Mouse (Mus musculus) CD8-positive naive resting alpha-beta T cell, adult 2 months (primary cell): ENCODE results near the gene Fam198b.

ENCODE experiments used
- DNase-seq, 2 experiments: peaks; one replicate each; pipeline ENCODE4 v3.0.0; 2022; ENCODE audit warnings: low read depth in 2 of 2, low spot score in 2 of 2

Fam198b gene

GRCm38 (mm10) chr3:79884761-79885189 lies 442 bp downstream of the Fam198b start:
- DNase-seq = no peak

DNA sequence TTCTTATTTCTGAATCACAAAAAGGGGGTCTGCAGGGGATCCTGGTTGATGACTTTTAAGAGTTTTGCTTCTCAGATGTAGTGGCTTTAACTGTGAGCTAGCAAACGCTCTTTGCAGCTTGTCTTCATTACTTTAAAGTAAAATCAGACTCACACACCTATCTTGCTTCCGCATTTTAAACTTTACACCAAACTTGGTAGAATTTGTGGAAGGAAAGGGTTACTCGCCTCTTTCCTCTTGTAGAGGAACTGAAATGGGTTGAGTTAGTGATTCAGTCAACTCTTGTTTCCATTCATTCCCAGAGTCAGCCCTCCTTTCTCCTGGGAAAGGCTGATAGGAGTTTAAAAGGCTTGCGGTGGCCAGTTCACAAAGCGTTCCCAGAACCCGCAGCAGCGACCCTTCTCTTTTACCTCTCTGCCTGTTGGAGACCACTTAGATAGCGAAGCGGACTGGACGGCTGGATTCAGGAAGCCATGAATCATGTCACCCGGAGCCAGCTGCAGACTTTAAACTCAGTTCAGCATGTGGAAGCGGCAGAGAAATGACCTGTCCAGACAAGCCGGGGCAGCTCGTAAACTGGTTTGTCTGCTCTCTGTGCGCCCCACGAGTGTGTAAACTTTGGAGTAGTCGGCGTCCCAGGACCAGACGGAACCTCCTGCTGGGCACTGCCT lies 1.5 kb downstream of the Fam198b start:
- no peak for DNase-seq

DNA sequence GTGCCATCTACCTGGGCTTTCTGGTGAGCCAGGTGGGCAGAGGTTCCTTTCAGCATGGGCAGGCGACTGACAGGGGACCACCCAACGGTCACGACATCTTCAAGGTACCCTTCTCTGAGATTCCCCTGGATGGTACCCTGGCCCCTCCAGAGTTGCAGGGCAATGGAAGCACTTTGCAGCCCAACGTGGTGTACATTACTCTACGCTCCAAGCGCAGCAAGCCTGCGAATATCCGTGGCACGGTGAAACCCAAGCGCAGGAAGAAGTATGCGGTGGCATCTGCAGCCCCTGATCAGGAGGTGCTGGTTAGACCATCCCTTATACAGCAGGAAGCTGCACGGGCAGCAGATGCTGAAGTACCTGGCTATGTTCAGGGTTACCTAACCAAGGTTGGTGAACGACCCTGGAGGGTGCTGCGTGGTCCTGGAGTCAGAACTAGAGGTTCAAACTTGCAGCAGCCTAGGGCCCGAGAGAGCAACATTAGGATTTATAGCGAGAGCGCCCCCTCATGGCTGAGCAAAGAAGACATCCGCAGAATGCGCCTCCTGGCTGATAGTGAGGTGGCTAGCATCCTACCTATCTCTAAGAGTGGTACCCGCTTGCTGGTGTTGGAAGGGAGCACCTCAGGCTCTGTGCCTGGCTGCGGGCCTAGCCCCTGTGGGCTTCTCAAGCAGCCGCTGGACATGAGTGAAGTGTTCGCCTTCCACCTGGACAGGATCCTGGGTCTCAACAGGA lies 2.2 kb downstream of the Fam198b start:
- no peak for DNase-seq

DNA sequence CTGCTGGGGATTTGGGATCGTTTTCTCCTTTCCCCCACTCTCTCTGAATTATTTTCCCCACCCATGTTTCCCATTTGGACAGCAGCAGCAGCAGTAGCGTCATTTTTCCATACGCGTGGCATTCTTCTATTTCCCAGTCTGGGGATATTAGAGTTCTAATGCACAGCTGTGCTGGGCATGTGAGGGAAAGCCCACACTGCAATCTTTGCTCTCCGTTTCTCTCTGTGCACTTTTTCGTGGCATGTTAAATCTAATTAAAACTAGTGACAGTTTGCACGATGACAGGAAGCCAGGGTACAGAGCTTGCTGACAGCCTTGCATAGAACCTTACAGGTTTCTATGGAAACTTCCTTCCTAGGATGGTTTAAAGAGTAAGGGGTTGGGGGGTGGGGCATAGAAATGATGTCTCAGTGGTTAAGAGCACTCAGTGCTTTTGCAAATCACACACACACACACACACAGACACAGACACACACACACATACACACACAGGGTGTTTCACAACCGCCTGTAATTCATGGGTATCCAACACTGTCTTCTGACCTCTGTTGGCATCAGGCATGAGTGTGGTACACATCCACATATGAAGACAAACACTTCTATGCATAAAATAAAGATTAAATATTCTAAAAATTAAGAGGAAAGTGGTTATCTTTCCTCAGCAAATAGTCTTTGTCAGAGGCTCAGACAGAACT lies 3.0 kb downstream of the Fam198b start:
- DNase-seq = no peak

DNA sequence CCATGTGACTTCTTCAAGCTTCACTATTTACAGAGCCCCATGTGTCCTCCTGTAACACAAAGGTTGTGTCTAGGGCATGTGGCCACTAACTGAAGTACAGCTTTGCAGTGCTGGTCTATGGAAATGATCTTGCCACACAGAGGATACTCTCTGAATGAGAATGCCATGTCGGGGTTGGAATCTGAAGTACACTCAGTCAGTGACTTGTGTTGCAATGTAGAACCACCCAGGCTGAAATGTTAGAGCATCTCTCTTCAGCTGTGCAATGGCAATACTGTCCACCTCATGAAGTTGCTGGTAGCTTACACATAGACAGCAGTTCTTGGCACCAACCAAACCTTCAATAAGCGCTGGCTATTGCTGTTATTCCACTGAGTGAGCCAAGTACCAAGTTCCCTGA lies 3.6 kb downstream of the Fam198b start:
- DNase-seq = no peak

- DNase-seq = no peak
Measured at GRCm38 (mm10) chr3:79897534-79898370, 13.4 kb downstream of the Fam198b start.

GRCm38 (mm10) chr3:79898514-79898913 lies 14.2 kb downstream of the Fam198b start:
- DNase-seq = no peak

- no peak for DNase-seq
Measured at GRCm38 (mm10) chr3:79899906-79900305, 15.6 kb downstream of the Fam198b start.

DNA sequence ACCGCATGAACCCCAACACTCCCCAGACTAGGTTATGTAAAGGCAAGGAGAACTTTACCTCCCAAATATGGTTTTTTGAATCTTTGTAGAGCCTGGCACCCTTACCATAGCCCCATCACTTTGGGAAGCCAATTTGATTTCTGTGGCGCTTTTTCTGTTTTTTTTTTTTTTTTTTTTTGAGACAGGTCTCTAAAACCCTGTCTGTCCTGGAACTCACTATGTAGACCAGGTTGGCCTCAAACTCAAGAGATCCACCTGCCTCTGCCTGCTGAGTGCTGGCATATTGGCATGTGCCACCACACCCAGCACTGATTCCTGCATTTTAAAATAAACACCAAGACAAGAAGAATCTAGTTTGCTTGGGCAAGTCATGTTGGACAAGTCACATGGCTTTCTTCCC lies 16.2 kb downstream of the Fam198b start:
- DNase-seq = no peak

DNA sequence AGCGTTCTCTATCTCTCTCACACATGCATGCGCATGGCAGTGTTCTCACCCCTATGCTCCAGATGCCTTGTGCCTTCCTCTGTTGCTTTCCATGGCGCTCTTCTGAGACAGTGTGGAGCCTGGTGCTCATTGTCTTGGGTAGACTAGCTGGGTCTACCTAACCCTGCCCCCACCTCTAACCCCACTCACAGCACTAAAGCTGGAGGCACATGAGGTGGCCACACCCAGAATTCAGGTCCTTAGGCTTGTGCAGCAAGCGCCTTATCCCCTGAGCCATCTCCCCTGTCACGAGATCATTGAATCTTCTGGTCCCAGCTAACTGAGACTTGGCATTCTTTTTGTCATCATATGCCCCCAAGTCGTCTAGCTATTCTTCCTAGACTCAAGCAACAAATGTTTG lies 17.0 kb downstream of the Fam198b start:
- DNase-seq = no peak

DNA sequence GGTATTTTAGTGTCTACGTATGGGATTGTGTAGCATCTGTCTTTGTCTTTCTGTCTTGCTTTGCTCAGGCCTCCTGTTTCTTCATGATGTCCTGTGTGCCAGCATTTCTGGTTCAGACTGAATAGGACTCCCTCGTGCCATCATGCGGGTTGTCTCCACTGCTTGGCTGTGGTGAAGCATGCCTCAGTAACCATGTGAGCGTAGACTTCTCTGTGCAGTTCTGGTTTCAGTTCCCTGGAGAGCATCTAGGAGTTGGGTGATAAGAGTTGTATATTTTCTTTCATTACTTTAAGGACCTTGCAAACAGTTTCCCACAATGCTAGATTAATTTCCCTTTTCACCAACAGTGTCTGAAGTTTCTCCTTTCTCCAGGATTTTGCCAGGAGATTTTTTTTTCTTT lies 17.4 kb downstream of the Fam198b start:
- DNase-seq = no peak

GRCm38 (mm10) chr3:79903803-79904202 lies 19.5 kb downstream of the Fam198b start:
- no peak for DNase-seq

GRCm38 (mm10) chr3:79904238-79904757 lies 20.0 kb downstream of the Fam198b start:
- DNase-seq = no peak

DNA sequence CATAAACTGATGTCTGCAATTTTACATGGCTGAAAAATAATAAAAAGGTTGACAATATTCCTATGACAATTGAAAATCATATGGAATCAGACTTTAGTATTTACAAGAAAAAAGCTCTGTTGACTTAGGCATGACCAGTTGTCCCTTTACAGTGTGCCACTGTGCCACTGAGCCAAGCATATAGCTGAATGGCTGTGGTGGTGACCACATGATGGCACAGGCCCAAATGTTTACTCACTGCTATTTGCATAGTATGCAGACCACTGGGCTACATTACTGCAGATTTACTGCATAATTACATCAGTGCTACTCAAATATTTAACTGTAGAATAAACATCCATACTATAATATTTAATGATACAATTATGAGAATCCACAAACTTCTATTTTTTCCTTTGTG lies 21.1 kb downstream of the Fam198b start:
- no peak for DNase-seq

GRCm38 (mm10) chr3:79906250-79907045 lies 22.1 kb downstream of the Fam198b start:
- no peak for DNase-seq

- no peak for DNase-seq
Measured at GRCm38 (mm10) chr3:79907223-79907622, 22.9 kb downstream of the Fam198b start.

DNA sequence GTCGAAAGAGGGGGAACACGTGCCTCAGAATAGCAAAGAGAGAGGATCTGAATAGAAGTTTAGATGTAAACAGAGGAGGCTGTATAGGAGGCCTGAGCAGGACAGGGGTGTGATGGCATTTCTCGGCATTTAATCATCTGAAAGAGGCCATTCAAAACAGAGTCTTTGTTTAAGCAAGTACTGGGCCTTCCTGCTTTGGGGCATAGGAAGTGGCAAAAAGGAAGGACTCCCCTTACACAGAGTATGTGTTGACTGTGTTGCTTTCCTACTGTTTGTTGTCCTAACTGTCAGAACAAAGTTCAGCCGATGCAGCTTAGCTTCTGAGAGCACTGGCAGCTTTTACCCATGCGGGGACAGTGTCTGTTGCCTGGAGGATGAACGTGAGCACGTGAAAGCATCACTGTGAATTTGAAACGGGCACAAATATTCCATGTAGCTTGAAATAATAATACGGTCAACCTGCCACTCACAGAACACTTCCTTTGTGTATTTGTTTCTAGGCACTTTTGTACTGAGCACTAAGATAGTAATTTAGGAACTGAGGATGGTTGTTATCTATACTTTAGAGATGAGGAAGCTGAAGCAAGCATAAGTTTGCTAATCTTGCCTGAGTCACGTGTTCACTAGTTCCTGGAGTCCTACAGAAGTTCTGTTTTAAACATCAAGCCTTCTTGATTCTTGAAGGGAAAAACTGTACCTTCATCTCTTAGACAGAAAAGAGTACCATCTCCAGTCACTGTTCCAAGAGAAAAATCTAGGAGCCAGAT lies 26.2 kb downstream of the Fam198b start:
- no peak for DNase-seq

DNA sequence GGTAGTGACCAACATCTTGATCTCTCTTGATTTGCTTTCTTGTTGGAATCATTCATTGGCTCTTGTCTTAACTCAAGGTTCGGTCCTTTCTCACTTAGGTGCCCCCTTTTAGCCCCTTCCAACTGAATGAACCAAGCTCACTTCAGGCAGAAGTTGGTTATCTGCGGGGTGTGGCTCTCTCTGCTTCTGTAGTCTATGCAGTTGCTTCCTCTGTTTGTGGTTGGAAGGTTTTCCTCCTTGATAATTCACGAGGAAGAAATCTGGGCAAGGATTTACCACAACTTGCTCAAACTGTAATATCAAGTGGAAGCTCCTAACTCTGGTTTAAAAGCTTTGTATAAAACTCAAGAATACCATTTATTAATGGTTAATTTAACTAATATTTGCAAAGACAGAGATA lies 26.8 kb downstream of the Fam198b start:
- DNase-seq = no peak

DNA sequence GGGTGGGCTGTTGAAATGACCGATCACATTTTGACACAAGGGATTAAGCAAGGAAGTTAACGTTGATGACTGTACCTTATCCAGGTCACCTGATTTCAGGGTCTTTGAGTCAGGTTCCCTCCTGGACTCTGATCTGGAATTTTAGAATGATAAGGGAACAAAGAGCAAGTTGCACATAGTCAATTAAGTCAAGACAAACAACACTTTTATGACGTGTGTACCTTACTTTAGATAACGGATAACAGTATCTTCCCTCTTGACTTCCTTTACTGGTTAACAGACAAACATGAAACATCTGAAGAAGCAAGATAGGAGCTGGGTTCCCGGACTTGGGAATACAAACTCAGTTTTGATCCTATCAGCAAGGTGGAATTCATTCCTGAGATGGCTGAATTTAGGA lies 29.7 kb downstream of the Fam198b start:
- DNase-seq = no peak

- no peak for DNase-seq
Measured at GRCm38 (mm10) chr3:79916185-79916584, 31.9 kb downstream of the Fam198b start.
